14 mouse cellular contexts compared by ENCODE assay signal in genomic region chr9:85274114-85274513, GRCm38 (mm10). TPM values are rescaled to one million over a fixed set of nuclear protein-coding genes. Genes with fewer than 3 reads are reported as not detected.
"Had no signal": no experiment of that assay in that cellular context is flagged by ENCODE, and none has a peak within 500 bp of the region (broad histone marks: within the 10 kb centered on the region; RNA-seq: fewer than 3 reads in every experiment).

No protein-coding gene starts in this region.

- DNase-seq: kidney, adult 8-10 months; kidney, postnatal 25 days; layer of hippocampus, postnatal 36 days; liver; liver, embryonic 13.5 days; lung, adult 18-20 months; lung, postnatal 36 days; right cerebral cortex, adult 18-20 months; right cerebral cortex, postnatal 25 days; thymus, postnatal 14 days had no signal

RNA-seq across cellular contexts. Expression of gene Gm11114, which starts 38.5 kb away (rescaled TPM):
- total RNA-seq: layer of hippocampus, postnatal 36 days; left cerebral cortex, adult 8-10 months; left cerebral cortex, postnatal 25 days; megakaryocyte progenitor cell, adult 5-6 weeks; midbrain, postnatal 0 days had no signal
